Mouse (Mus musculus) embryonic facial prominence, embryonic 10.5 days (tissue): ENCODE measurements around the gene Sh3gl1. TPM values are rescaled to one million over a fixed set of nuclear protein-coding genes. Genes with fewer than 3 reads are reported as not detected.
A peak's percentile ranks its signal among the peaks of the same experiment; 100 is the strongest.

Experiments
- DNase-seq: peaks from one replicate; pipeline ENCODE4 v3.0.0-alpha.2; 2017; ENCODE audit warnings: low spot score
- H3K27ac ChIP-seq: fragments of 300-500 bp; sonication (generic); replicated peaks from 2 replicates; pipeline ENCODE4 v1.5.1; 2016; ENCODE audit warnings: mild to moderate bottlenecking
- H3K27me3 ChIP-seq: fragments of 300-500 bp; sonication (generic); replicated peaks from 2 replicates; pipeline ENCODE4 v1.6.1; 2016; ENCODE audit warnings: low read depth, mild to moderate bottlenecking; ENCODE audit not compliant: poor library complexity, severe bottlenecking
- H3K36me3 ChIP-seq: fragments of 300-500 bp; sonication (generic); replicated peaks from 2 replicates; pipeline ENCODE4 v1.6.1; 2016; ENCODE audit warnings: mild to moderate bottlenecking, moderate library complexity
- H3K4me1 ChIP-seq: fragments of 300-500 bp; sonication (generic); 2 replicates; pipeline ENCODE4 v1.6.1; 2016
- H3K4me3 ChIP-seq: fragments of 300-500 bp; sonication (generic); 2 replicates; pipeline ENCODE4 v1.5.1; 2016; ENCODE audit warnings: mild to moderate bottlenecking, moderate library complexity
- H3K9me3 ChIP-seq: fragments of 300-500 bp; sonication (generic); 2 replicates; pipeline ENCODE4 v1.6.1; 2016; ENCODE audit warnings: mild to moderate bottlenecking
- WGBS: fragments of 180-500 bp; shearing (Covaris S2); methylation state at CpG from one replicate; pipeline ENCODE4 v1.1.7; 2016; 5-methylcytosine and 5-hydroxymethylcytosine counted together
- polyA plus RNA-seq: library from polyadenylated mRNA; unstranded; fragments of >200 nt; fragmentation: Nextera tagmentation; extraction: Ambion mirVana; gene quantifications from 2 replicates; pipeline ENCODE4 v1.2.1, GENCODE M21; 2016

Sh3gl1 gene
- polyA plus RNA-seq, 1 experiment from 2014 or later = 173 TPM

- peaks cover 37% of the 10 kb centered on the region for H3K4me1 ChIP-seq
- H3K36me3 ChIP-seq = peaks cover 57% of the 10 kb centered on the region
- H3K9me3 ChIP-seq = no peaks in the 10 kb centered on the region
- H3K27ac ChIP-seq = no peak overlapping the region
- H3K4me3 ChIP-seq = no peak overlapping the region
- DNase-seq = no peak
- WGBS = 88% methylated on average over 7 of the region's 7 CpGs
- H3K27me3 ChIP-seq = no peaks in the 10 kb centered on the region
Observed at GRCm38 (mm10) chr17:56011441-56011840, 25.0 kb downstream of the Sh3gl1 start.

GRCm38 (mm10) chr17:56010681-56011080 lies 25.8 kb downstream of the Sh3gl1 start:
- peaks cover 49% of the 10 kb centered on the region for H3K36me3 ChIP-seq

GRCm38 (mm10) chr17:56010255-56010654 lies 26.2 kb downstream of the Sh3gl1 start:
- H3K4me1 ChIP-seq = peaks cover 40% of the 10 kb centered on the region
- H3K27me3 ChIP-seq = 0 out of 2 replicates have a peak, but pooled peaks cover 3% of the 10 kb centered on the region
- WGBS = 68% methylated on average over 14 of the region's 14 CpGs
- 0 out of 2 replicates have a peak overlapping the region, but pooled peaks have one; percentile 92 for H3K27ac ChIP-seq
- H3K4me3 ChIP-seq = peak overlapping the region; percentile 81
- H3K9me3 ChIP-seq = no peaks in the 10 kb centered on the region
- peaks cover 45% of the 10 kb centered on the region for H3K36me3 ChIP-seq
- no peak for DNase-seq

More at GRCm38 (mm10) chr17:56010681-56011080, 25.8 kb downstream of the Sh3gl1 start:
- peak; percentile 87 for DNase-seq
- H3K4me3 ChIP-seq = peak overlapping the region; percentile 81
- H3K27ac ChIP-seq = peak overlapping the region; percentile 35; the same call in 1 of the 2 replicates
- H3K9me3 ChIP-seq = no peaks in the 10 kb centered on the region
- no peaks in the 10 kb centered on the region for H3K27me3 ChIP-seq
- peaks cover 37% of the 10 kb centered on the region for H3K4me1 ChIP-seq
- WGBS = 9% methylated on average over 9 of the region's 9 CpGs

- 34% methylated on average over 2 of the region's 2 CpGs for WGBS
- Histone ChIP-seq H3K4me1 (peaks cover 42% of the 10 kb centered on the region), H3K4me3 (peak overlapping the region; percentile 81), H3K9me3 (no peaks in the 10 kb centered on the region), H3K27ac (peak overlapping the region; percentile 92), H3K27me3 (0 out of 2 replicates have a peak, but pooled peaks cover 6% of the 10 kb centered on the region), H3K36me3 (peaks cover 41% of the 10 kb centered on the region)
- no peak for DNase-seq
Observed at GRCm38 (mm10) chr17:56009962-56010240, 26.5 kb downstream of the Sh3gl1 start.

- Histone ChIP-seq H3K4me3 (peak overlapping the region; percentile 81), H3K9me3 (no peaks in the 10 kb centered on the region), H3K27ac (peak overlapping the region; percentile 92), H3K4me1 (peaks cover 42% of the 10 kb centered on the region), H3K27me3 (0 out of 2 replicates have a peak, but pooled peaks cover 7% of the 10 kb centered on the region), H3K36me3 (peaks cover 36% of the 10 kb centered on the region)
- DNase-seq = peak; percentile 96
- WGBS = 1% methylated on average over 62 of the region's 62 CpGs
Observed at GRCm38 (mm10) chr17:56009088-56009961, 27.1 kb downstream of the Sh3gl1 start.

- peak overlapping the region; percentile 92 for H3K27ac ChIP-seq
- WGBS = under 1% methylated on average over 21 of the region's 21 CpGs
- 0 out of 2 replicates have a peak, but pooled peaks cover 7% of the 10 kb centered on the region for H3K27me3 ChIP-seq
- peak overlapping the region; percentile 81 for H3K4me3 ChIP-seq
- peak; percentile 96 for DNase-seq
- H3K4me1 ChIP-seq = peaks cover 42% of the 10 kb centered on the region
- no peaks in the 10 kb centered on the region for H3K9me3 ChIP-seq
- H3K36me3 ChIP-seq = peaks cover 28% of the 10 kb centered on the region
Observed at GRCm38 (mm10) chr17:56008356-56009087, 27.9 kb downstream of the Sh3gl1 start.

GRCm38 (mm10) chr17:56007444-56008355 lies 28.7 kb downstream of the Sh3gl1 start:
- WGBS = 28% methylated on average over 14 of the region's 14 CpGs
- H3K27me3 ChIP-seq = 0 out of 2 replicates have a peak, but pooled peaks cover 11% of the 10 kb centered on the region
- H3K9me3 ChIP-seq = no peaks in the 10 kb centered on the region
- peak overlapping the region; percentile 81 for H3K4me3 ChIP-seq
- H3K4me1 ChIP-seq = peaks cover 42% of the 10 kb centered on the region
- DNase-seq = peak; percentile 46
- H3K27ac ChIP-seq = peak overlapping the region; percentile 92
- H3K36me3 ChIP-seq = peaks cover 20% of the 10 kb centered on the region

GRCm38 (mm10) chr17:56006956-56007355 lies 29.5 kb downstream of the Sh3gl1 start:
- DNase-seq = no peak
- Histone ChIP-seq H3K27me3 (0 out of 2 replicates have a peak, but pooled peaks cover 15% of the 10 kb centered on the region), H3K4me3 (peak overlapping the region; percentile 81; the same call in 1 of the 2 replicates), H3K27ac (peak overlapping the region; percentile 92), H3K36me3 (peaks cover 13% of the 10 kb centered on the region), H3K4me1 (peaks cover 42% of the 10 kb centered on the region), H3K9me3 (no peaks in the 10 kb centered on the region)
- 48% methylated on average over 10 of the region's 10 CpGs for WGBS

- H3K4me1 ChIP-seq = peaks cover 33% of the 10 kb centered on the region
- no peaks in the 10 kb centered on the region for H3K9me3 ChIP-seq
- peaks cover 24% of the 10 kb centered on the region for H3K27me3 ChIP-seq
- H3K27ac ChIP-seq = no peak within 1 kb of the TSS
- DNase-seq = peak; percentile 65
- no peaks in the 10 kb centered on the region for H3K36me3 ChIP-seq
- H3K4me3 ChIP-seq = 0 out of 2 replicates have a peak within 1 kb of the TSS, but pooled peaks have one; percentile 0
- WGBS = 46% methylated on average over 13 of the region's 13 CpGs
Observed at GRCm38 (mm10) chr17:56005415-56006061, 30.9 kb downstream of the Sh3gl1 start, which contains the start of the genes Stap2 and Mpnd. Stap2 (minus strand) TSS chr17:56005584. Mpnd (plus strand) TSS chr17:56005711.

- Histone ChIP-seq H3K27ac (no peak overlapping the region), H3K27me3 (peaks cover 37% of the 10 kb centered on the region), H3K9me3 (no peaks in the 10 kb centered on the region), H3K36me3 (no peaks in the 10 kb centered on the region; the same call in 1 of the 2 replicates), H3K4me3 (no peak overlapping the region), H3K4me1 (peaks cover 28% of the 10 kb centered on the region)
- 86% methylated on average over 3 of the region's 3 CpGs for WGBS
- DNase-seq = no peak
Observed at GRCm38 (mm10) chr17:56003000-56003399, 33.4 kb downstream of the Sh3gl1 start.

GRCm38 (mm10) chr17:55999794-56000499 lies 36.5 kb downstream of the Sh3gl1 start:
- DNase-seq = peak; percentile 58
- peaks cover 11% of the 10 kb centered on the region for H3K4me1 ChIP-seq
- no peak overlapping the region for H3K27ac ChIP-seq
- H3K4me3 ChIP-seq = peak overlapping the region; percentile 50
- H3K9me3 ChIP-seq = no peaks in the 10 kb centered on the region
- WGBS = 5% methylated on average over 30 of the region's 30 CpGs
- peaks cover 27% of the 10 kb centered on the region for H3K36me3 ChIP-seq
- peaks cover 31% of the 10 kb centered on the region for H3K27me3 ChIP-seq
